In the genomic region with DNA sequence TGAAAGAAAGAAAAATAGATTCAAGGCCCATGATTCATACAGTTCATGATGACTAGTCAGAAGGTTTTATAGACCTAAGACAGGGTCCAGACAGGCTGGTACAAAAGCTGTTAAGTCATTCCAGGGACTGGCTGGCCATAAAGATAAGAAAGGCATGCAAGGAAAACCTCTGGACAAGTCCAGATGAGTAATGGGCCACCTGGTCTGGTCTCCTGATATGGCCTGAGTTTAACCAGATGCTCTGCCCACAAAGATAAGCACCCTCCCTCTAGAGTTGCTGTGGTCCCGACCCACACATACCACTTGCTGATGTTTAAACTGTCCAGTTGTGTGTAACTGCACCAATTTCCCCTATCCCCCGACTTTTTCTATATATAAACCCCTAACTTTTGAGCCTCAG, we compare ENCODE assay signal across 17 mouse cellular contexts.
"Had no signal": no experiment of that assay in that cellular context is flagged by ENCODE, and none has a peak within 500 bp of the region (broad histone marks: within the 10 kb centered on the region; RNA-seq: fewer than 3 reads in every experiment).

No protein-coding gene starts in this region.

- H3K27me3 ChIP-seq: neural tube, embryonic 12.5 days; neural tube, embryonic 13.5 days; neural tube, embryonic 15.5 days; stomach, embryonic 15.5 days had no signal

- H3K9me3 ChIP-seq: stomach, embryonic 15.5 days had no signal

- H3K4me3 ChIP-seq: neural tube, embryonic 12.5 days; neural tube, embryonic 13.5 days; neural tube, embryonic 15.5 days; stomach, embryonic 15.5 days had no signal

- H3K27ac ChIP-seq: neural tube, embryonic 12.5 days; neural tube, embryonic 13.5 days; neural tube, embryonic 15.5 days; stomach, embryonic 15.5 days; stomach, postnatal 0 days had no signal

- H3K36me3 ChIP-seq: neural tube, embryonic 12.5 days; neural tube, embryonic 13.5 days; neural tube, embryonic 15.5 days; stomach, embryonic 15.5 days had no signal

- H3K4me1 ChIP-seq: neural tube, embryonic 12.5 days; neural tube, embryonic 13.5 days; neural tube, embryonic 15.5 days; stomach, embryonic 15.5 days had no signal

- DNase-seq: retina, postnatal 1 day; right cerebral cortex, adult 18-20 months; right cerebral cortex, postnatal 14 days; right cerebral cortex, postnatal 25 days; right cerebral cortex, postnatal 4 days; spleen, adult 18-20 months; thymus, adult 18-20 months; thymus, adult 2 months; thymus, postnatal 14 days; thymus, postnatal 25 days; thymus, postnatal 36 days; thymus, postnatal 4 days had no signal

- H3K4me2 ChIP-seq: neural tube, embryonic 12.5 days; neural tube, embryonic 13.5 days; neural tube, embryonic 15.5 days; stomach, embryonic 15.5 days had no signal
